Mouse (Mus musculus) lung, embryonic 15.5 days (tissue): ENCODE data around the gene Adi1. TPM values are rescaled to one million over a fixed set of nuclear protein-coding genes. Genes with fewer than 3 reads are reported as not detected.

Experiments used
- ATAC-seq: fragments of 200-750 bp; cut with Nextera tagmentation; 2 replicates; pipeline ENCODE4 v1.8.0; 2017; ENCODE audit warnings: moderate number of reproducible peaks, borderline replicate concordance; ENCODE audit not compliant: low FRiP score, low TSS enrichment; ENCODE audit errors: extremely low read depth
- H3K27ac ChIP-seq: fragments of 300-500 bp; sonication (generic); 2 replicates; pipeline ENCODE4 v1.5.1; 2015; ENCODE audit warnings: moderate library complexity, mild to moderate bottlenecking, inconsistent platforms
- H3K27me3 ChIP-seq: fragments of 300-500 bp; sonication (generic); 2 replicates; pipeline ENCODE4 v1.6.1; 2015; ENCODE audit warnings: inconsistent platforms
- H3K36me3 ChIP-seq: fragments of 300-500 bp; sonication (generic); 2 replicates; pipeline ENCODE4 v1.6.1; 2015; ENCODE audit warnings: inconsistent platforms
- H3K4me1 ChIP-seq: fragments of 300-500 bp; sonication (generic); 2 replicates; pipeline ENCODE4 v1.6.1; 2015; ENCODE audit warnings: inconsistent platforms
- H3K4me2 ChIP-seq: fragments of 300-500 bp; sonication (generic); 2 replicates; pipeline ENCODE4 v1.6.1; 2015; ENCODE audit warnings: inconsistent platforms, mild to moderate bottlenecking, moderate library complexity
- H3K4me3 ChIP-seq: fragments of 300-500 bp; sonication (generic); 2 replicates; pipeline ENCODE4 v1.5.1; 2015; ENCODE audit warnings: mild to moderate bottlenecking, inconsistent platforms
- H3K9ac ChIP-seq: fragments of 300-500 bp; sonication (generic); 2 replicates; pipeline ENCODE4 v1.6.1; 2015; ENCODE audit warnings: inconsistent platforms
- H3K9me3 ChIP-seq: fragments of 300-500 bp; sonication (generic); 2 replicates; pipeline ENCODE4 v1.6.1; 2016; ENCODE audit warnings: inconsistent platforms
- WGBS: fragments of 180-500 bp; shearing (Covaris S2); methylation state at CpG from one replicate; pipeline ENCODE4 v1.1.7; 2015; 5-methylcytosine and 5-hydroxymethylcytosine counted together
- polyA plus RNA-seq: library from polyadenylated mRNA; unstranded; fragments of >200 nt; fragmentation: Nextera tagmentation; extraction: Ambion mirVana; gene quantifications from 2 replicates; pipeline ENCODE4 v1.2.1, GENCODE M21; 2015

Adi1 gene
- 87.9 and 88.1 TPM in 2 replicates for polyA plus RNA-seq

DNA sequence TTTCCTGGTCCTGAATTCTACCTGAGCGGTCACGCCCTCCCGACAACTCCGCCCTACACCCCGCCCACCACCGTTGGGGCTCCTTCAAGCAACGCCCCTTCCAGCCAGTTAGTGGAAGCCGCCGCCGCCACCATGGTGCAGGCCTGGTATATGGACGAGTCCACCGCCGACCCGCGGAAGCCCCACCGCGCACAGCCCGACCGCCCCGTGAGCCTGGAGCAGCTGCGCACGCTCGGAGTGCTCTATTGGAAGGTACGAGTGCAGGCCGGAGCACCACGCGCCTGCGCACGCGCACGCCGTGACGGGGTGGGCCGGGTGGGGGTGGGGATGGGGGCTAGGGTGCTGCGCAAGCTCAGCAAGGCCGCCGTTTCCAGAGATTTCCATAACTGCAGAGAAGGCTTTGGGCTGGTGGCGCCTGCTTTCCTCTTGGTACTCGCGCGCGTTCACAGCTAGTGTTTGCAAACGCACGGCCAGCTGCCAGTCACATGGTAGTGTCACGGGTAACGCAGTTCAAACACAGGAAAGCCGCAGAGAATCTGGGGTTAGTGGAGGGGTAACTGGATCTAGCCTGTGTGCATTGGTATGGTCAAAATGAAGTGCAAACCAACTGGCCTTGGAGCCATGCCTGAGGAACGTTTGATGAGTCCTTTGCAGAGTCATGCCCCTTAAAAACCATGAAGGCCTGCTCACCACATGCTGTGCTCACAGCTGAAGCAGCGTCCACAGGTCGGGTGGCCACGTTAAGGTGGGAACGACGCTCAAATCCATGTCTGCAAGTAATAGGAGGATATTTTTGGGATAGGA is at the start of gene Adi1:
Gene Adi1 (plus strand): TSS at position 111 of the 804 bp plus-strand sequence.
- Histone ChIP-seq H3K36me3 (peaks cover 10% of the 10 kb centered on the region; the same call in 1 of the 2 replicates), H3K9me3 (no peaks in the 10 kb centered on the region), H3K4me3 (peak within 1 kb of the TSS; percentile 65), H3K4me1 (peaks cover 17% of the 10 kb centered on the region), H3K4me2 (peak within 1 kb of the TSS; percentile 74), H3K27me3 (no peaks in the 10 kb centered on the region), H3K27ac (peak within 1 kb of the TSS; percentile 98), H3K9ac (peak within 1 kb of the TSS; percentile 74)
- peak; percentile 94 for ATAC-seq
- WGBS: 2% methylated on average over 53 of the region's 53 CpGs

DNA sequence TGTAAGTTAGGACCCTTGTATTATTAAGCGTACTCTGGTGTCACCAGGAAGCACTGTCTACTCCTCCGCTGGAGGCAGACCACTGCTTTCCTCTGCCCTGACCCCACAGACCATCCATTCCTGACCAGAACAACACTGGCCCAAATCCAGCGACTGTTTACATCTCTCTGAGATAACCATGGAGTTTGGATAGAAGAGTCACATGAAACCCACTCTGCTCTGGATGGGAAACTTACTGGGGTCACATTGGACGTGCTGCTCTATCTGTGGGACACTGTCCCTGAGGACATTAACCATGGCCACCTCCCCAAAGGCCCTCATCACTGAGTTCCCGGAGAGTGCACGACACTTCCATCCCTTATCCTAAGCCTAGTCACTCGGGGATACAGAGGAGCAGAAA is 49.6 kb upstream of the Adi1 start:
- no peak overlapping the region for H3K4me3 ChIP-seq
- no peak overlapping the region for H3K4me2 ChIP-seq
- 45% methylated on average over 7 of the region's 7 CpGs for WGBS
- H3K9ac ChIP-seq: no peak overlapping the region
- peaks cover 26% of the 10 kb centered on the region for H3K4me1 ChIP-seq
- H3K27ac ChIP-seq: no peak overlapping the region
- H3K9me3 ChIP-seq: no peaks in the 10 kb centered on the region
- no peaks in the 10 kb centered on the region for H3K27me3 ChIP-seq
- ATAC-seq: 0 out of 2 replicates have a peak, but pooled peaks have one; percentile 24
- peaks cover 22% of the 10 kb centered on the region for H3K36me3 ChIP-seq

DNA sequence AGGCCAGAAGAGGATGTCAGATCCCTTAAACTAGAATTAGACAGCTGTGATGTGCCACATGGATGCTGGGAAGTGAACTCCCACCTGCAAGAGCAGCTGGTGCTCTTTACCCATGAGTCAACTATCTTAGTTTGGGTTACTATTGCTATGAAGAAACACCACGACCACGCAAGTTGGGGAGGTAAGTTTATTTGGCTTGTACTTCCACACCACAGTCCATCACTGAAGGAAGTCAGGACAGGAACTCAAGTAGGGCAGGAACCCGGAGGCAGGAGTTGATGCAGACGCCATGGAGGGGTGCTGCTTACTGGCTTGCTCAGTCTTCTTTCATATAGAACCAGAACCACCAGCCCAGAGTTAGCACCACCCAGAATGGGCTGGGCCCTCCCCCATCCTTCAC is 47.9 kb upstream of the Adi1 start:
- no peak overlapping the region for H3K27ac ChIP-seq
- H3K4me2 ChIP-seq: no peak overlapping the region
- H3K9me3 ChIP-seq: no peaks in the 10 kb centered on the region
- peaks cover 13% of the 10 kb centered on the region for H3K4me1 ChIP-seq
- H3K36me3 ChIP-seq: peaks cover 39% of the 10 kb centered on the region
- H3K27me3 ChIP-seq: no peaks in the 10 kb centered on the region
- H3K9ac ChIP-seq: no peak overlapping the region
- ATAC-seq: no peak
- WGBS: 48% methylated on average over 4 of the region's 4 CpGs
- no peak overlapping the region for H3K4me3 ChIP-seq

DNA sequence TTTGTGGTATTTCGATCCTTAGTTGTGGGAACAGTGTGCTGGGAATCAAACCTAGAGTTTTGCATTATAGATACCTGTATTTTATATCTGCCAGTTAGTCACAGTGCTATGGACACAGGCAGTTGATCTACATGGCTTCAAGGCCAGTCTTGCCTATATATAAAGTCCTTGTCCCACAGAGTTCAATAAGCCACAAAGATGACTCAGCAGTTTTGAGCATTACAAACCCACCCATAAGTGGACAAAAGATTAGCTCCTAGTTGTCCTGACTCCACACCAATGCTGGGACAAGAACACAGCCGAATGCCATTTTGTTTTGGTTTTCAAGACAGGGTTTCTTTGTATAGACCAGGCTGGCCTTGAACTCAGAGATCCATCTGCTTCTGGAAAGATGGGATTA is 46.6 kb upstream of the Adi1 start:
- ATAC-seq: no peak

DNA sequence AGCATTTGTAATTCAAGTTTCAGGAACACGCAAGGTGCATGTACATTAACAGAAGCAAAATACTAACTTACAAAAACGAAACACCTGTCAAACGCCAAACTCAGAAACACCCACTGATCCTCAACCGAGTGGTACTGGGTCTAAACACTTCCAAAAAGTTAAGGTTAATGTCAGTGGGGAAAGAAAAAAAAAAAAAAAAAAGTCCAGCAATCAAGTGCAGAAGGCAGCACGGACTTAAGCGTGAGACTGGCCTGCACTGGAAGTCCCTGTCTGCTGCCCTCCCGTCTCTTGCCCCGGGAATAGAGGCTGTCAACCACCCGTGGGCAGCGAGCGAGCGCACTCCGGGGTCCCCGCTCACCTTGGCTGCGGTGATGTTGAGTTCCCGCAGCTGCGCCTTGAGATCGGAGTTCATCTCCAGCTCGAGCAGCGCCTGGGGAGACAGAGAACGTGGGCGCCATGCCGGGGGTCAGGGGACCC is 39.9 kb upstream of the Adi1 start:
- Histone ChIP-seq H3K9me3 (no peaks in the 10 kb centered on the region), H3K4me1 (peaks cover 19% of the 10 kb centered on the region)
- WGBS: 2% methylated on average over 23 of the region's 23 CpGs

More for the DNA sequence above, 46.6 kb upstream of the Adi1 start:
- H3K9ac ChIP-seq: no peak overlapping the region
- H3K27me3 ChIP-seq: no peaks in the 10 kb centered on the region
- H3K27ac ChIP-seq: no peak overlapping the region
- 92% methylated on average over 2 of the region's 2 CpGs for WGBS
- H3K4me3 ChIP-seq: no peak overlapping the region
- H3K4me1 ChIP-seq: peaks cover 6% of the 10 kb centered on the region
- H3K9me3 ChIP-seq: no peaks in the 10 kb centered on the region
- H3K36me3 ChIP-seq: peaks cover 52% of the 10 kb centered on the region
- H3K4me2 ChIP-seq: no peak overlapping the region

DNA sequence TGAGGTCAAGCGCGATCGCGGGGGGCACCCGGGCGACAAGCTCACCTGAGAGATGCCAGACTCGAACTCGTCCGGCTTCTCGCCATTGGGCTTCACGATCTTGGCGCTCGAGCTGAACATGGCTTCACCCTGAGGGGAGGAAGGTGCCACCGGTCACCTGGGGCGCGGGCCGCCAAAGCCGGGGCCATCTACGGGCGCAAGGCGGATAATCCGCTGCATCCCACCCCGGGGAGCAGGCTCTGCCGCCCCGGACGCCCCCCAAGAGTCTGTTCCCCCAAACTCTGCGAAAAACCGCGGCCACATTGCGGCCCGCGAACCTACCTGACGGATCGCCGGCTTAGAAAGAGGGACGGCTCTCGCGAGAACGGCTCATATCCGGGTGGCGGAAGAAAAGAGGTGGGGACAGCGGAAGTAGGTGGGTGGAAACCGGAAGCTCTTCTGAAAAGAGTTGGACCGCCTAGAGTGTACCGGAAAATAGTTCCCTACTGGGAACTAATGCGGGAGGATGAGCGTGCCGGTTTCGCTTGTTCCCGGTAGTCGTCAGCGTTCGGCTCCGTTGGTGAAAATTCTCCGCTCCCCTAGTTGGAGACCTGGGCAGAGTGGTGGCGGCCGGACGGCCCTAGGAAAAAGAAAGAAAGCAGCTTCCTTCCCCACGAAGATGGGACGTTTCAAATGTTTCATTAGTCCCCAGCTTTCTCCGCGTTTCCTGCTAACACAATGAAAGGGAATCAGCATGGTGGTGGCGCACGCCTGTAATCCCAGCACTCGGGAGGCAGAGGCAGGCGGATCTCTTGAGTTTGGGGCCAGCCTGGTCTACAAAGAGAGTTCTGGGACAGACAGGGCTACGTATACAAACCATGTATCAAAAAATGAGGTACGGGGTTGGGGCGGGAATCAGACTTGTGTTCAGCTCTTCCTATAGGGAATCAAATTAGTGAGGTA is 39.2 kb upstream of the Adi1 start, which contains the start of gene Rps7:
Gene Rps7 (minus strand): TSS at position 419 of the 942 bp plus-strand sequence.
- H3K4me3 ChIP-seq: peak within 1 kb of the TSS; percentile 78
- H3K4me1 ChIP-seq: peaks cover 19% of the 10 kb centered on the region
- H3K27ac ChIP-seq: peak within 1 kb of the TSS; percentile 59
- no peaks in the 10 kb centered on the region for H3K9me3 ChIP-seq
- peak; percentile 94 for ATAC-seq
- H3K27me3 ChIP-seq: no peaks in the 10 kb centered on the region
- peaks cover 37% of the 10 kb centered on the region for H3K36me3 ChIP-seq
- H3K9ac ChIP-seq: peak within 1 kb of the TSS; percentile 92
- H3K4me2 ChIP-seq: peak within 1 kb of the TSS; percentile 61
- WGBS: 3% methylated on average over 69 of the region's 69 CpGs

More for the DNA sequence above, 39.9 kb upstream of the Adi1 start:
- Histone ChIP-seq H3K4me2 (peak overlapping the region; percentile 61), H3K27ac (peak overlapping the region; percentile 59), H3K27me3 (no peaks in the 10 kb centered on the region), H3K4me3 (peak overlapping the region; percentile 78), H3K9ac (peak overlapping the region; percentile 92), H3K36me3 (peaks cover 44% of the 10 kb centered on the region)
- ATAC-seq: peak; percentile 27; the same call in 1 of the 2 replicates

DNA sequence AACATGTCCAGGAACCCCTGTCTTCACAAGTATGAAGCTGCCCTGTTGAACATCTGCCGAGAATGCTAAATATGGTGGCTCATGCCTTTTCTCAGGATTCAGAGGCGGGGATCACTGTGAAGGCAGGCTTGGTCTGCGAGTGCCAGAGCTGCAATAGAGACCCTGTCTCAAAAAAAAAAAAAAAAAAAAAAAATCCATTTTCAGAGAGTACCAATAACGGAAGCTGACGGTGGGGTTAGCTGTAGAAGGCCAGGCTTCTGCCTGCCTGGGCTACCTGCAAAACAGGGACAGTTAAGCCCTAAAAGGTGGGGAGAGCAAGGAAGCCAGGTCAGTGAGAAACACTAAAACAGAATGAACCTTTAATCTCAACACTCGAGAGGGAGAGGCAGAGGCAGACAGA is 38.5 kb upstream of the Adi1 start:
- 87% methylated on average over 6 of the region's 6 CpGs for WGBS

DNA sequence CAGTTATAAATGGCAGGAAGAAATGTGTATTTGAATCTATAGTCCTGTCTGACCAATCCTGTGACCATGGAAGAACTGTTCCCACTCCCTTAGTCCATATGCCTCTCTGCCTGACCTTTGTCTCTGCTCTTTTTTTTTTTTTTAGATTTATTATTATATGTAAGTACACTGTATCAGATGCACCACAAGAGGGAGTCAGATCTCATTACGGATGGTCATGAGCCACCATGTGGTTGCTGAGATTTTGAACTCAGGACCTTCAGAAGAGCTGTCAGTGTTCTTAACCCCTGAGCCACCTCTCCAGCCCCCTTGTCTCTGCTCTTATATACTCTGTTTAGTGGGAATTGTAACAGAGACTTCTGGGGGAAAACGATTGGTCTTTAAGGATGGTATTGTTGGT is 36.3 kb upstream of the Adi1 start:
- no peak overlapping the region for H3K27ac ChIP-seq
- H3K4me2 ChIP-seq: no peak overlapping the region
- H3K36me3 ChIP-seq: peaks cover 7% of the 10 kb centered on the region
- peaks cover 10% of the 10 kb centered on the region for H3K4me1 ChIP-seq
- no peak overlapping the region for H3K9ac ChIP-seq
- ATAC-seq: no peak
- H3K9me3 ChIP-seq: no peaks in the 10 kb centered on the region
- H3K4me3 ChIP-seq: no peak overlapping the region
- no peaks in the 10 kb centered on the region for H3K27me3 ChIP-seq
- 65% methylated on average over 2 of the region's 2 CpGs for WGBS

More for the DNA sequence above, 38.5 kb upstream of the Adi1 start:
- peaks cover 19% of the 10 kb centered on the region for H3K4me1 ChIP-seq
- H3K9me3 ChIP-seq: no peaks in the 10 kb centered on the region
- peak overlapping the region; percentile 51 for H3K4me2 ChIP-seq
- no peak overlapping the region; the same call in 1 of the 2 replicates for H3K9ac ChIP-seq
- H3K27me3 ChIP-seq: no peaks in the 10 kb centered on the region
- H3K4me3 ChIP-seq: peak overlapping the region; percentile 78
- H3K36me3 ChIP-seq: peaks cover 30% of the 10 kb centered on the region
- ATAC-seq: no peak
- H3K27ac ChIP-seq: no peak overlapping the region

DNA sequence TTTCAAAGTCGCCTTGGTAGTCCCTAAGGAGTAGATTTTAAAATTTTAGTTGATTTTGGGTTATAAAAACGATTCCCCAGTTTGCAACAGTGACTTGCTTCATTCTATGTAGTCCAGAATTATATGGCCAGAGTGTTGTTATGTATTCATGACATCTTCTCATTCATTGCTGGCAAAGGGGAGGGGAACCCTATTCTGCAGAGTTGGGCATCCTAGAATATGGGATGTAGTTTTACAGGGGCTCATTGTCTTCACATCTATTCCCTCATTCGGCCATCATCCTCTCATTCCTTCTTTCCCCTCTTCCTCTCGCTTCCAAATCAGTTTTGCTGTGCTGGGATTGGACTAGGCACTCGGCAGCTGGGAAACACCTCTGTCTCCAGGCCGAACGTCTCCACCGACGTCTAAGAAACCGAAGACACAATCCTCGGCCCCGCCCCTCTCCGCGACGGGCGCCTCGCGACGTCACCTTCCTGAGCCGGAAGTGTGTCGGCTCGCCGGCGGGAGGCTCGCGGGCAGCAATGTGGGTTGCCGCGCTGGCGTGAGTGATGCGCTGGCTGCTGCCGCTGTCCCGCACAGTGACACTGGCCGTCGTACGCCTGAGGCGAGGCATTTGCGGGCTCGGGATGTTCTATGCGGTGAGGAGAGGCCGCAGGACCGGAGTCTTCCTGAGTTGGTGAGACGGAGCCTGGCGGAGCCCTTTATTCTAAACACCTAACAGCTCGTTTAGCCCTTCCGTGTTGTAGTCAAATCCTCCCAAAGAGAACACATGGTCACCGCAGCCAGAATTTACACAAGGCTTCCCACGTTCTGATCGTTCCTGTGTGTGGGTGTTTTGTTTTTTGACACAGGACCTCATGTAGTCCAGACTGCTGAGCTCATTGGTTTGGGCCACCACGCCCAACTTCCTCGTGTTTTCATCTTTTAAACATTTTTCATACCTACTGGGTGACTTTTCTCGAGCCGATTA is 25.6 kb upstream of the Adi1 start, which contains the start of gene Rnaseh1:
Gene Rnaseh1 (plus strand): TSS at position 462 of the 970 bp plus-strand sequence.
- H3K4me1 ChIP-seq: peaks cover 16% of the 10 kb centered on the region
- no peaks in the 10 kb centered on the region for H3K27me3 ChIP-seq
- H3K36me3 ChIP-seq: peaks cover 13% of the 10 kb centered on the region
- H3K9me3 ChIP-seq: no peaks in the 10 kb centered on the region
- H3K9ac ChIP-seq: peak within 1 kb of the TSS; percentile 74
- peak; percentile 95 for ATAC-seq
- peak within 1 kb of the TSS; percentile 80 for H3K4me3 ChIP-seq
- peak within 1 kb of the TSS; percentile 69 for H3K4me2 ChIP-seq
- 2% methylated on average over 52 of the region's 52 CpGs for WGBS
- peak within 1 kb of the TSS; percentile 50 for H3K27ac ChIP-seq

DNA sequence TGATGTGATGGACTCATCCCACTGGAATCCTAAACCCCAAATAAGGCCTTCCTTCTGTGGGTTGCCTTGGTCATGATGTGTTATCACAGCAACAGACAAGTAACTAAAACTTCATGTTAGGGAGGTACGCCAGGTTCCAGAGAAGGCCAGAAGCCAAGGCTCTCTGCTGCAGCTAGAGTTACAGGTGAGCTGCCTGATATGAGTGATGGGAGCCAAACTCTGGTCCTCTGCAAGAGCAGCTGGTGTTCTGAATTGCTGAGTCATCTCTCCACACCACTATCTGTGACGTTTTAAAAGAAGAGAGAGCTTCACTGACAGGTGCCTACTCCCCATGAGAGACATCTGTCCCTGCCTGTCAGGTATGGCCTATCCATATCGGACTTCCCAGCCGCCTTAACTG is 12.4 kb upstream of the Adi1 start:
- Histone ChIP-seq H3K9ac (no peak overlapping the region), H3K27ac (no peak overlapping the region), H3K9me3 (no peaks in the 10 kb centered on the region), H3K4me1 (peaks cover 12% of the 10 kb centered on the region), H3K4me2 (no peak overlapping the region), H3K4me3 (no peak overlapping the region), H3K27me3 (no peaks in the 10 kb centered on the region), H3K36me3 (peaks cover 28% of the 10 kb centered on the region)
- 80% methylated on average over 4 of the region's 4 CpGs for WGBS
- no peak for ATAC-seq
